Mouse (Mus musculus) ES-E14 (cell line): ENCODE data around the gene Pla2g4a.

ENCODE experiments used
- CHD2 ChIP-seq: IDR thresholded peaks from 2 replicates; pipeline ENCODE4 v1.6.1; 2014; ENCODE audit warnings: mild to moderate bottlenecking, low read depth, low read length, inconsistent platforms
- HCFC1 ChIP-seq: IDR thresholded peaks from 2 replicates; pipeline ENCODE4 v1.6.1; 2012; ENCODE audit warnings: low read length, inconsistent platforms, borderline replicate concordance; ENCODE audit not compliant: insufficient read depth
- ZC3H11A ChIP-seq: IDR thresholded peaks from 2 replicates; pipeline ENCODE4 v1.6.1; 2012; ENCODE audit warnings: low read depth, mild to moderate bottlenecking, inconsistent platforms, low read length, borderline replicate concordance

GRCm38 (mm10) chr1:149861543-149861942 lies 99.5 kb downstream of the Pla2g4a start:
- TF ChIP-seq ZC3H11A, result no peak
- no peak for TF ChIP-seq HCFC1
- no peak for TF ChIP-seq CHD2
